Mouse (Mus musculus) T-cell, adult 2 months (primary cell): ENCODE data around the gene Zbtb11.
A peak's percentile ranks its signal among the peaks of the same experiment; 100 is the strongest.
"Not testable (repeated sequence)": the region's sequence is repeated elsewhere in the genome, so short reads cannot be mapped to it uniquely, and the experiment has no call there.

ENCODE experiments used
- DNase-seq: peaks from one replicate; pipeline ENCODE4 v3.0.0; 2022; ENCODE audit warnings: low spot score

Zbtb11 gene

DNA sequence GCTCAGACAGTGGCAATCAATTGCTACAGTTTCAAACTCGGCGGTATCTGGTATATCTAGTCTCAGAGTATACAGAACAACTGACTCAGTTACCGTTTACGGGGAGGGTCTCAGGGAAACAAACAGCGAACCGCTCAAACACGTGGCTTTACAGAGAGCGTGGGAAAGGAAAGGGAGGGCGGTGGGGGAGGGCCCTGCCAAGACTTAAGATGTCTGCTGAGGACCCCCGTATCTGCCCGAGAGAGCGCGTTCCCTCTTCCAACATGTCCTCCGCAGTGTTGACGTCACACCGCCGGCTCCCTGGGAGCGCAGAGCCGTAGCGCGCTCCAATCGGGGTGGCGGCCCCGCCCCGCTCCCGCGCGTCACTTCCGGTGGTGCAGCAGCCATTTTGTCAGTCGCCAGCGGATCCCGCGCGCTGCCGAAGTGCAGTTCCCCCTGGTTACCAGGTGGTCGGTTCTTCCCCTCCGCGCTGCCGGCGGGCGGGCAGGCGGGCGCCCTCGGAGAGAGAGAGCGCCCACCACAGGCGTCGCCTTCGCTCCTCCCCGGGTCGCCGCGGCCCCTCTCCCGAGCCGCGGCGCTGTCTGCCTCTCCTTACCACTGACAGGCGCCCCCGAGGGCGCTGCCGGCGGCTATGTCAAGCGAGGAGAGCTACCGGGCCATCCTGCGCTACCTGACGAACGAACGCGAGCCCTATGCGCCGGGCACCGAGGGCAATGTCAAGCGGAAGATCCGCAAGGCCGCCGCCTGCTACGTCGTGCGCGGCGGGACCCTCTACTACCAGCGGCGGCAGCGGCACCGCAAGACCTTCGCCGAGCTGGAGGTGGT lies at the start of gene Zbtb11:
Zbtb11 (plus strand) TSS at position 453 of the 825 bp plus-strand sequence.
- DNase-seq: peak; percentile 100

DNA sequence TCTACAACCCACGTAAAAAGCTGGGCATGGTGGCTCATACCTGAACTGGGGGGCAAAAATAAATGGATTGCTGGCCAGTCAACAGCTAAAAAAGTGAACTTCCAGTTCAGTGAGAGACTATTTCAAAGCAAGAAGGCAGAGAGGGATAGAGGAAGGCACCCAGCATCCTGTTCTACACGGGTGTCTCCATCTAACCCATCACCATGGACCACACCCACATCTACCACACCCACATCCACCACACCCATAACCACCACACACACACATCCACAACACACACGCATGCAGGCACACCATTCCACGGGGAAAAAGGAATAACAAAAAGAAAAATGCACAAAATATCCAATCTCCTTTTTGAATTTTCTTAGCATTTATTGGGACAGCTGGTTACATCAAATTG lies 49.7 kb upstream of the Zbtb11 start:
- peak; percentile 11 for DNase-seq

DNA sequence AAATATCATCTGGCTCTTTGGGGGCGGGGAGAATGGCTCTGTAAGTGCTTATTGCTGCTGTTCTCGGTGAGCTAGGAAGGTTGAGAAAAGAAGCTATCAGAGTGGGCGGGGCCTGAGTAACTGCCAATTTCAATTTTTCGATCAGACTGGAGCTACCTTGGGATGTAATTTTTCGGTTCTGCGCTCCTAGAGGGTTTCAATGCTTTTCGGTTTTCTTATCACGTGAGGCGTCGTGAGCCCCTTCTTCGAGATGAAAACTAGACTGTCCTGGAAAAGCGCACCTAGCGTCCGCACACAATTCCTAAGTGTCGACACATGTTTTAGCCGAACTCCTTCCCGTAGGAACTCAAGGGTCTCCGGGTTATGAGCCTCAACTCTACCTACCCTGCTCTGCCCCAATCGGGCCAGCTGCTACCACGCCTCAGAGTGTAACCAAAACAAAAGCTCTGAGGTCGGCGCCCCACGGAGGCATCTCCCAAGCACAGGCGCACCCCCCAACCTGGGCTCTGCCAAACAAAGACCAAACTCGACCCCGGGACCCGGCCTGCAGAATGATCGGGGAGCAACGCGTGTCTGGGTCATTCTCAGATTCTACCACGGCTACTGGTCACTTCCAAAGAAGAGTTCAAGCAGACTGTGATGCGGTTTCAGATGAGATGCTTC lies 39.9 kb upstream of the Zbtb11 start:
- DNase-seq: peak; percentile 71

DNA sequence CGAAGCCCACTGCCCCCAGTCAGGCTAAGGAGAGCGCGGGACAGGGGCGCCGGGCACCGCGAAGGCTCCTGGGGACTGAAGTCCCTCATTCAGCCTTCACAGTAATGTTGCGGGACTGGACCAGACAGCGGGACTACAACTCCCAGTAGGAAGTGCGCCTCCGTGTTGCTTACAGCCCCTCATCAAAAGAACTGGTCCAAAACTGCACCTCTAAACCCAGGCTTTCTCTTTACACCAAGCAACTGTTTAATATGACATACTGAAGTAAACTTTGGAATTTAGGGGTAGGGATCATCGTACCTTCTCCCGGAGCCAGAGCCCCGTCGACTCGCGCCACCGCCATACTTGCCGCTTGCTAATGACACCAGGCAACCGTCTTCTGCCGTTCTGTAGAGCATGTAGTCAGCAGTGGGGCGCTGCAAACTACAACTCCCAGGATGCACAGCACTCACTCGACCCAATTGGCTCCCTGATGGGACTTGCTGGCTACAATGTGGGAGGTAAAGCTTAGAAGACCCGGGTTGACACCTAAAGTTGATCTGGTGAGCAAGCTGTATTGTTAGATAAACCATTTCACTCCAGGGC lies 39.1 kb upstream of the Zbtb11 start, which contains the start of gene Cep97:
Cep97 (minus strand) TSS at position 403 of the 585 bp plus-strand sequence.
- DNase-seq: peak; percentile 95

DNA sequence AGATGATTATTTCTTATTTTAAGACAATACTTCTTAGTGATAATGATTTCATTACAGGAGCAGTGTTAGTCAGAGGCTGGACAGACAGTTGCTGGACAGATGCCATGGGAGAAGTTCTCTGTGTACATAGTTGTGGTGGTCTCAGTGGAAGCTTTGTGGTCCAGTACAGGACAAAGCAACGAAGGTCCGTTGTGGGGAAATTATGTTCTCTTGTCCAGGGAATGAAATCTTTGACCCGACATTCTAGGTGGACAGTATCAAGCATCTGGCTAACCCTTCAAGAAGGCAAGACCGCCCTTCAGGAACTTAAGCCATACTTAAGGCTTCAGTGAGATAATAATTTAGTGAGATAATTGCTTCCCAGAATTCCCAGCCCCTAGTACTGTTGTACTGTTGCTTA lies 34.9 kb upstream of the Zbtb11 start:
- DNase-seq: no peak

DNA sequence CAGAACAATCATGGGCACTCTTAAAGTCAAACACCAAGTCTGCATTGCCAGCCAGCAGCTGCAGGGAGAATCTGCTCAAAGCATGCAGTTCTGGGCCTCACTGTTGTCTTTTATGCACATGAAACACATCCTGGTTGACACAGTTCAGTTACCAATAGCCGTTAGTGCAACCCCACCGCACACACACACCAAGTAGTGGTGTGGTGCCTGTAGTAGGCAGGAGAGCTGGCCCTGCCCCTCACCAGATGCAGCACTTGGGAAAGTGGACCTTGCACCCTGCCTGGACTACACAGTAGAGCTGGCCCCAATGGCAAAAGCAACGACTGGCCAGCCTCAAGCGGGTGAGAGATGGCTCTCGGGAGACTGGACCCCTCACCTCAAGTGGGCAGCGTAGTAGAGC lies 34.0 kb upstream of the Zbtb11 start:
- peak; percentile 35 for DNase-seq

DNA sequence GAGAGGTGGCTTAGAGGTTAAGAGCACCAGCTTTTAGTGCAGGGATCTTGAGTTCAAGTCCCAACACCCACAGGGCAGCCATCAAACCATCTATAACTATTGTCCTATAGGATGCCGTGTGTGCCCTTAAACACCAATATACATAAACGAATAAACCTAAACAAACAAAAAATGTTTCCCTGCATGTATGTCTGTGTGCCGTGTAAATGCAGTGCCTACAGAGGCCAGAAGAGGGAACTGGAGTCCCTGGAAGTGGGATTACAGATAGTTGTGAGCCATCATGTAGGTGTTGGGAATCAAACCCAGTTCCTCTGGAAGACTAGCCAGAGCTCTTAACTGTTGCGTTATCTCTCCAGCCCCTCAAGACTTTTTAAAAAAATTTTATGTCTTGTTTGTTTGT lies 32.9 kb upstream of the Zbtb11 start:
- no peak for DNase-seq

DNA sequence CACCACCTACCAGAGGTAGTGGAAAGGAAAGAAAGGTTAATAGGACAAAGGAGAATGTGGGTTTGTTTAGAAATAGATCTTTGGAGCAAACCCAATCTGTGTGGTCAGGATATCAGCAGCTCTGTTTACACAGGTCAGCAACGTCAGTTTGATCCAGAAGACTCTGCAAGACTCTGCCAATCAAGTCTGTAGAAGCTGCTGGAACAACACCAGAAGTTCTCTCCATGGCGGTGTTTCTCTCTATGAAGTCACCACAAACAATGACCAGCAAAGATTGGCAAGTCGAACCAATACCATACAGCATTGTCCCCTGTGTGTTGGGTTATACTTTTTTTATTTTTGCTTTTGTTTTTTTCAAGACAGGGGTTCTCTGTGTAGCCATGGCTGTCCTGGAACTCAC lies 26.4 kb upstream of the Zbtb11 start:
- no peak for DNase-seq

DNA sequence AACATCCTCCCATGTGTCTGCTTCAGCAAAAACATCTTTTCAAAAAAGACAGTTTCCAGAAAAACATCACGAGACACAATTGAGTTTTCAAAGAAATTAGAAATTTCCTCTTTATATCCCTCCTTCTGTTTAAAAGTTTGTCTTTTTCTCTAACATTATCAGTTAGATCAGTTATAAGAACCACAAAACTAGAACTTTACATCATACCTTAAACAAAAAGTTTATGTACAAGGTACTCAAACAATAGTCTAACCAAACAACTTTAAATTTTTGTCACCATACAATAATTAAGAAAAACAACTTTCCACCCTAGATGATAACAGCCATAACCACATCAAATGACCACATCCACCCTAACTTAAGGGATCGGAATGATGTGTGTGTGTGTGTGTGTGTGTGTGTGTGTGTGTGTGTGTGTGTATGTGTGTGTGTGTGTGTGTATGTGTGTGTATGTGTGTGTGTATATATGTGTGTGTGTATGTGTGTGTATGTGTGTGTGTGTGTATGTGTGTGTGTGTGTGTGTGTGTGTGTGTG lies 25.7 kb upstream of the Zbtb11 start:
- DNase-seq: peak; percentile 64

DNA sequence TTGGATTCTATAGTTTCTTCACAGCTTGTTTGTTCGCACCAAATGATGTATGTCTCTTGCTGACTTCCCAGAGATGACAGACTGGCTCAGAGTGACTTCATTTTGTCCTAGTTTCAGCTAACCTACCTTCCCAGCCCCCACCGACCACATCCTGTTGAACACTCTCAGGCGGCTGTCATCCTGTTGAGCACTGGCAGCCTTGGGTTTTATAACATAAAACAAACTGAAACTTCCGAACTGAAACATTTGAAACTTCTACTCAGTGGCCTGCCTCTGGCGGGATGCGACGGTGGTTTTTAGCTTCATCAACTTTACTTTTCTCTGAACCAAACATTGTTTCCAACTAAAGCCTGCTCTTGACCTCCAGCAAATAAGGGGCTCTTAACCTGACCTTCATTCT lies 24.7 kb upstream of the Zbtb11 start:
- DNase-seq: peak; percentile 97

DNA sequence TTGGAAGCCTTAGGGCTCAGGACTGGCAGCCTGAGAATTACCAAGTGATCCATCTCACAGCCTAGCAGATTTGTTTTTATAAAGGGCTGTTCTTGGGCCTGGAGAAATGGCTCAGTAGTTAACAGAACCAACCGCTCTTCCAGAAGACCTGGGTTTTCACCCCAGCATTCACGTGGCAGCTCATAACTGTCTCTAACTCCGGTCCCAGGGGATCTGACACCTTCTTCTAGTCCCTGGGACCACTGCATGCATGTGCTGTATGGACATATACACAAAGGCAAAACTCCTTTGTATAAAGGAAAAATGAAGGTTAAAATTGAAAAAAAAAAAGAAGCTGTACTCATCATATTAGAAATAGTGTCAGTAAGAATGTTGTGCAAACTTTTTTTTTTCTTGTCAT lies 23.2 kb upstream of the Zbtb11 start:
- no peak for DNase-seq

DNA sequence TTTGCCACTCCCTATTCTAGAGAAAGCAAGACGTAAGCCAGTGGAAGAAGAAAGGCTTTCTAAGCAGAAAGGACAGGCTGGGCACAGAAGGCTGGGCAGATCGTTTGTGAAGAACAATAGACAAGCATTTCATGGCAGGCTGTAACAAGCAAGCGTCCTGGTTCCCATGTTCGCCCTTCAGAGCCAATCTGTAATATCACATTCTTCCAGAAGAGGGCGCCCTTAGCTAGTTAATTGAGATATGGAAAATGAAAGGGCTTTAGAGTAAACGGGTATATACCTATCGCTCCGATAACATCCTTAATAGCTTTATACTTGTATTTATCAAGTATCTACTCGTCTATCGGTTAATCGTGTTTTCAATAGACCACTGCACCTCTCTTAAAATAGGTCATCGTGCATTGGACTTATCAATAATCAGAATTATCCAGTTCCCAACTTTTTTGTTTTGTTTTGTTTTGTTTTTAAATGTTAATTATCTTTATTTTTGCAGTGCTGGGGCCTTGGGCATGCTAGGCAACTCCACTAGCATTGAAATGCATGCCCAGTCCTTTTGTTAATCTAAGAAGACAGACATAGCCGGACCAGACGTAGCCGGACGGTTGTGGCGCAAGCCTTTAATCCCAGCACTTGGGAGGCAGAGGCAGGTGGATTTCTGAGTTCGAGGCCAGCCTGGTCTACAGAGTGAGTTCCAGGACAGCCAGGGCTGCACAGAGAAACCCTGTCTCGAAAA lies 22.6 kb upstream of the Zbtb11 start:
- peak; percentile 82 for DNase-seq

DNA sequence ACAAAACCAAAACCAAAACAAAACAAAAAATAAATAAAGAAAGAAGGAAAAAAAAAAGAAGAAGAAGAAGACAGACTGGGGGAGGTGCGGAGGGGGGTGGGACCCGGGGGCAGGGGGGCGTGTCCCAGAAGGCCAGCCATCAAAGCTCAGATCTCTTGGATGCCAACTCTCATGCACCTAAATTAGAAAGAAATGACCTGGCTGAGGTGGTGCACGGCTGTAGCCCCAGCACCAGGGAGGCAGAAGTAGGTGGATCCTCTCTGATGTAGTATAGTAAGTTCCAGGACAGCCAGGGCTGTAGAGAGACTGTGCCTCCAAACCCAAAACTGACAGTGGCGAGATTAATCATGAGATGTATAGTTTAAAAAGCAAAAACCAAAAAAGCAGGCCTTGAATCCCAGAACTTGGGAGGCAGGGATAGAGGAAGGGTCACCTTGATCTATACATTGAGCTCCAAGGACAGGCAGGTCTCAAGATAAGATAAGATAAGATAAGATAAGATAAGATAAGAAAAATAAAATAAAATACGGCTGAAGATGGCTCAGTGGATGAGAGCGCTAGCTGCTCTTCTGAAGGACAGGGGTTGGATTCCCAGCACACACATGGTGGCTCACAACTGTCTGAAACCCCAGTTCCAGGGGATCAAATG lies 21.9 kb upstream of the Zbtb11 start:
- no peak for DNase-seq

DNA sequence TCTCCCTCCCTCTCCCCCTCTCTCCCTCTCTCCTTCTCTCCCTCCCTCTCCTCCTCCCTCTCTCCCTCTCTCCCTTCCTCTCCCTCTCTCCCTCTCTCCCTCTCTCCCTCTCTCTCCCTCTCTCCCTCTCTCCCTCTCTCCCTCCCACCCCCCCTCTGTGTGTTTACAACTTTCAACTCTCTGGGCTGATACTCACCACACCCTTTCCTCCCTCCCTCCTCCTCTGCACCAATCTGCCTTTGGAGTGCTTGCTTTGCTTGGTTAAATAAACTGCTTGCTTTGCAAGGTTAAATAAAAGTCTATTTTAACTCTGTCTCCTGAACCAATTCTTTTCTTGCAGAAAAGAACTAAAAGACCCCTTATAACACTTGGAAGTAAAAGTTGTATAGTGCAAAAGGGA lies 20.9 kb upstream of the Zbtb11 start:
- DNase-seq: peak; percentile 31

DNA sequence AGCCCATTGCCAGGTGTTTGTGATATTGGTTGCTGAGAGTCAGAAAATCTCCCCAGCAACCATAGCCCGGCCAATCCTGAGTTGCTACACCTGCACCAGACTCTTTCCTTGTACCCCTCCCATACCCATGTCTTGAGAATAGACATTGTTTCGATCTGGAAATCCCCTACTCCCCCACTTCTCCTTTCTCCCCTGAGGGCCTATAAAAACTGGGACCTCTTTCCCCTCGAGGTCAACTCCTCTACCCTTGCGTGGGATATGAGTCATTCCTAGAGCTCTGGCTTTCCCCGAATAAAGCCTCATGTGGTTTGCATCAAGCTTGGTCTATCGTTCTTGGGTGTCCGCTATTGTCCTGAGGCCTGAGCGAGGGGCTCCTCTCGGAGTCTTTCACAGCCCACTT lies 19.5 kb upstream of the Zbtb11 start:
- not testable (repeated sequence) for DNase-seq

DNA sequence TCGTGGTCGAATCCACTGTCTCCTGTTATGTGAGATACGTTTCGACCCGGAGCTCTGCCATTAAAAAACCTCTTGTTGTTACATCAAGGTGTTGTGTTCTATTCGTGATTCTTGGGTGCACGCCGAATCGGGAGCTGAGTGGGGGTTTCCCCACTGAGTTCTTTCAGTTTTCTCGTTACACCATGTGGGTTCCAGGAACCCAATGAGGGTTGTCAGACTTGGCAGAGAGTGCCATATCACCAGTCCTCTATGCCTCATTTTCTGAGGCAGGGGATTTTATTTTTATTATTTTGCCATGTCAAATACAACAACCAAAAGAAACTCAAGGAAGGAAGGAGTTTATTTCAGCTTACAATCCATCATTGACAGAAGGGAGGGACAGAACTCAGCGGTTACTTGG lies 10.6 kb upstream of the Zbtb11 start:
- not testable (repeated sequence) for DNase-seq

DNA sequence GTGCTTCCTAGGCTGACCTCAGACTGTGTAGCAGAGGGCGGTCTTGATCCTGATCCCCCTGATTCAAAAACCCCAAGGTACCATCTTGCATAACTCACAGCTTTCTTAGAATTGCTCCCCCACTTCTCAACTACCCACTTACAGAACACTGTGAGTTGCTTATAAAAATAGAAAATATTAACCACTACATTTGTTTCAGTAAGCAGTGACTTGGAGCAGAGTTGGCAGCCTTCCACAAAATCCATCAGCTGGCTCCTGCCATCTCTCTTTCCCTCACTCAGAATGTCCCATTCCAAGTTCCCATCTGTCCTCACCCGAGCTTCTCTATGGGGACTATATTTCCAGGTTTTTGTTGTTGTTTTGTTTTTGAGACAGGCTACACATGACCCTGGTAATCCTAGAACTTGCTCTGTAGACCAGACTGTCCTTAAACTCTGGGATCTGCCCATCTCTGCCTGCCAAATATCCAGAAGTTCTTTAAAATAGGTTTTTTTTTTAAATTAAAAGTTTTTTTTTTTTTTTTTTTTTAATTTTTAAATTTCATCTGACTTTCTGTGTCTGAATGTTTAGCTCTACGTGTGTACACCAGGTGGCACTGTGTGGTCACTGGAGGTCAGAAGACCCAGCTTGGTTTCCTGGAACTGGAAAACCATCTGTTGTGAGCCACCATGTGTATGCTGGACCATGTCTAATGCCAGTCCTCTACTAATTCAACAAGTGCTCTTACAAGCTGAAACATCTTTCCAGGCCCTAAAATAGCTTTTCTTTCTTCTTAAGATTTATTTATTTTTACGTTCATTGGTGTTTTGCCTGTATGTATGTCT lies 9.3 kb upstream of the Zbtb11 start:
- DNase-seq: peak; percentile 52

DNA sequence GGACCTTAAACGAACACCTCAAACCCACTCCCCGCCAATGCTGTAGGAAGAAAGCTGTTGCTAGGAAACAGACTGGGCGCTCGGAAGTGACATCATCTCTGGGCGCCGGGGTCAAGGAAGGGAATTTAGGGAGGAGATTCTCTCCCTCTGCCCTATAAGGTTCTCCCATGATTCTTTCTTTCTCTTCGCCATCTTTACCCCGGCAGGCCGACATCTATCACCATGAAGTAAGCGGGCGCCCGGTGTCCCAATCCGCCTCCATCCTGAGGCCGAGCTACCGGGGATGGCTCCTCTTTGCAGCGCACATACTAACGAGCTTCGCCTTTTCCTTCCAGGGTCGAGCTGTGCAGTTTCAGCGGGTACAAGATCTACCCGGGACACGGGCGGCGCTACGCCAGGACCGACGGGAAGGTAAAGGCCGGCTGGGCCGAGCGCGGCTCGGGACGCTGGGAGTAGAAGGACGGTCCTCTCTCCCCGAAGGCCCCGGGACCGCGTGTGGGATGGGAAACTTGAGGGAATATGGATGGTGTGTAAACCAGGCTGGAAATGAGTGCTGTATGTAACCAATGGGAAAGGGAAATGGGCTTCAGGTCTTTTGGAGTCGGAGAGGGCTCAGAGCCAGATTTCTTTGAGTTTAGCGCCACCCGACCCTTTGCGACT lies 7.3 kb upstream of the Zbtb11 start, which contains the start of gene Rpl24:
Rpl24 (plus strand) TSS at position 64 of the 660 bp plus-strand sequence.
- DNase-seq: peak; percentile 92

DNA sequence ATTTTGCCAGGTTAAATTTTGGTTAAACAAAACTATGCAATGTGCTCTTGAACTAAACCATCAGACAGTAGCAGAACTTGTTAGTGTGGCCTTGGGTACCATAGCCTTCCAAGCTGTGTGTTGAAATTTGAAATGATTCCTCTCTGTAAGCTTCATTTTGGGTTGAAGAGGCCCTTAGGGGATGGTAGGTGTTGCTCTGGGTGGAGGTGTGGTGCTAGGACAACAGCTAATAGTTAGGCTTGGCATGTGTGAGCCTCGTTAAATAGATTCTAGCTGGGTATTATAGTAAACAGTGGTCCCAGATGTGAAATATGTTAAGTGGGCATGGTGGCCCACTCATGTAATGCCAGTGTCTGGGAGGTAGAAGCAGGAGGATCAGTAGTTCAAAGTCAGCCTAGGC lies 6.5 kb upstream of the Zbtb11 start:
- no peak for DNase-seq

DNA sequence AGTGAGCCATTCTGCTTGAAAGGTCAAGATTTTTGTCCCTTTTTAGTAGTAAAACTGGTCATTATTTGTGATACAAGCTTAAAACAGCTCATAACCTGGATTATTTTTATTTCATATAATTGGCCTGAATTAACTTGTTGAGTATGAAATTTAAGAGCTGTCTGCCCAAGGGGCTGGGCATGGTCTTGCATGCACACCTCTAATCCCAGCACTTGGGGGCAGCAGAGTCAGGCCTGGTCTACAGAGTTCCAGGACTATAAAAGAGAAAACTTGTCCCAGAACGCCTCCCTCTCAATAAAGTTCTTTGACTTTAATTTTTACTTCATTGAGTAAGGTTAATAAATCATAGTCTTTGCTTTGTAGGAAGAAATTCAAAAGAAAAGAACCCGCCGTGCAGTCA lies 4.5 kb upstream of the Zbtb11 start:
- peak; percentile 59 for DNase-seq
